Mouse (Mus musculus): Measurements from ENCODE around the gene Glg1.

- no peak for TF ChIP-seq CTCF (IDR thresholded peaks at IDR 0.05; ENCODE audit: control insufficient read depth, insufficient read depth, insufficient read length)
- peak; percentile 6 for TF ChIP-seq MAX (IDR thresholded peaks at IDR 0.05)
- peak; percentile 22 for TF ChIP-seq CEBPB (IDR thresholded peaks at IDR 0.05; ENCODE audit: low read depth)
- no peak for TF ChIP-seq USF1 (IDR thresholded peaks at IDR 0.05; ENCODE audit: low read depth)
Measured at GRCm38 (mm10) chr8:111259408-111259741, 359 bp upstream of the Glg1 start.

Measured in C2C12 (cell line).